Mouse (Mus musculus): ENCODE results near the gene Zmynd8. TPM values are rescaled to one million over a fixed set of nuclear protein-coding genes. Genes with fewer than 3 reads are reported as not detected.
"Not testable (repeated sequence)": the region's sequence is repeated elsewhere in the genome, so short reads cannot be mapped to it uniquely, and the experiment has no call there.

The Zmynd8 gene
- total RNA-seq, 2 experiments from 2014 or later: 61.4 to 61.9 TPM

GRCm38 (mm10) chr2:165811536-165811935 is 87.3 kb downstream of the Zmynd8 start:
- peak in 1 of 2 experiments; percentile 42 for DNase-seq (ENCODE audit: low spot score in 2 of 2)

DNA sequence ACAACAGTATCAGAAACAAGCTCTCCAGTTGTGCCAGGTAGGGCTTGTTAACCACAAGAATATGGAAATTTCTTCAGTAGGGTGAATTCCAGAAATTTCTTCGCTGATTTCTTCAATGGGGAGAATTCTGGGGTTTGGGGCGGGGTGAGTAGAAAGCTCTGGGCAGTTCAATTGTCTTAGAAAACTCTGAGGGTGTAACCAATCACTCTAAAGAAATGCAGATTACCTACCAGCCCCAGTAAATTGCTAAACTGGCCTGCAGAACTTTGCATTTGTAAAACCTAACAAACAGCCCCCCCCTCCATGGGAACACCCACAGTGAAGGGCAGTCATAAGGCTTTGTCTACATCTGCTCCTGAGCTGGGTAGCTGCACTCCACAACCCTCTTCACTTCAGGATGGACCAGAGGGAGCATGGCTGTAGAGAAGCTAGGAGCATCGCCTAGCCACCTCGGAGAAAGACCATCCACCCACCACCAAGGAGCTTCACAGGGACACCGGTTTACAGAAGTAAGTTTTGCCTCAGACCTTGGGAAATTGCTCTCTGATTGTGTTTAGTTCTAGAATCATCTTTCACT is 88.8 kb downstream of the Zmynd8 start:
- DNase-seq (ENCODE audit: low spot score in 2 of 2): no peak

DNA sequence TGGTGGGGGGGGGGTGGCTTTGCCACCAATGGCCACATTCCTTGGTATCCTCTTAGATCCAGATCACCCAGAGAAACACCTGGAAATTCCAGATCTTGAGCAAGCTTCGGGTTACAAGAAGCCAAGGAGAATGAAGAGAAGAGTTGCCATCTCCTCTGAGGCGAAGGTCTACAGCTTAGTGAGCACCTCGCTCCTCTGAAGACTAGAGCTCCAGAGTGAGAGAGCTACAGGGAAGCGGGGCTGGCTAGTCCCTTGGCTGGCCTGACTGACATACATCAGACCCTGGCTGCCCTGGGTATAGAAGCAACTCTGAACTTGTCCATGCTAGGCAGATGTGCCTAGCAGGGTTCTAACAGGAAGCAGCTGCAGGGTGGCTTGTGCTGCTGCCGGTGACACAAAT is 89.7 kb downstream of the Zmynd8 start:
- no peak for DNase-seq (ENCODE audit: low spot score in 2 of 2)

DNA sequence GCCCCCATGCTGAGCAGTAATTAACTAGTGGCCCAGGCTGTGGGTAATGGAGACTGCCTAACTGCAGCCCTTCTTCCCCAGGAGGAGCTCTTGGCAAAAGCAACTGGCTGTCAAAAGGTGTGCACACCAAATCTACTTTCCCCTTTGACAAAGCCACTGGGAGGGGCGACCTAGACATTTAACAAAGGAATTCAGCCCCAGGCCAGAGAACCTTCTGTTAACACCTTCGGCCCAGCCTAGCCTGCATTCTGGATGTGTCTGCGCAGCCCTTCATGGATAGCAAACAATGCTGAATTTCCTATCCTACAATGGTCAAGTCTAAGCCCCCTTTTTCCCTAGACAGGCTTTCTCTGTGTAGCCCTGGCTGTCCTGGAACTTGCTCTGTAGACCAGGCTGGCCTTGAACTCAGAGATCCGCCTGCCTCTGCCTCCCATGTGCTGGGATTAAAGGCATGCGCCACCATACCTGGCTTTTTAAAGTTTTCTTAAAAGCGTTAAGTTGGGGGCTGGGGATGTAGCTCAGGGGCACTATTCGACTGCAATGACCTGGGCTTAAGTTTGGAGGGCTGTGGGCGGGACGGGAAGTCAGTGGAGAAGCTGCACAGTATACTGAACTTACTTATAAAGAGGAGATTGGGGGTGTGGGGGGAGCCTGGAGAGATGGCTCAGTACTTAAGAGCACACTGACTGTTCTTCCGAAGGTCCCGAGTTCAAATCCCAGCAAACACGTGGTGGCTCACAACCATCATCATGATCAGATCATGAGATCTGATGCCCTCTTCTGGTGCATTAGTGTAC is 90.4 kb downstream of the Zmynd8 start:
- no peak for DNase-seq (ENCODE audit: low spot score in 2 of 2)

GRCm38 (mm10) chr2:165800174-165800573 is 98.6 kb downstream of the Zmynd8 start:
- DNase-seq (ENCODE audit: low spot score in 2 of 2): not testable (repeated sequence)

DNA sequence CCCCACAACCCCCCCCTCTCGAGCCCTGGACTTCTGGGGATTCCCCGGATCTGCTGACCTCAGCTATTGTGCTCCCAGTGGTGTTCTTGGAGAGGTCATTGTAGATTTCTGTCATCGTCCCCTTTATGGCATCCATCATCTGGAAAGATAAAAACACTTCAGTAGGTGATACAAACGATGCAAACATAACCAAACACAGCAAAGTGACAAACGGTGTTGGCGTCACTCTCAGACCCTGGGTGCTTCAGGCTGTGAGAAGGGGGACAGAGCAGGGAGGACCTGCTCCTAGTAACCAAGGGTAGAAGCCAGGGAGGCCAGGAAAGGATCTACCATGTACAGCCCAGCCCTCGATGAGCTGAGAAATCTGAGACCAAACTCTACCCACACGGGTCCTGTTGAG is 100.9 kb downstream of the Zmynd8 start:
- no peak for DNase-seq (ENCODE audit: low spot score in 2 of 2)

DNA sequence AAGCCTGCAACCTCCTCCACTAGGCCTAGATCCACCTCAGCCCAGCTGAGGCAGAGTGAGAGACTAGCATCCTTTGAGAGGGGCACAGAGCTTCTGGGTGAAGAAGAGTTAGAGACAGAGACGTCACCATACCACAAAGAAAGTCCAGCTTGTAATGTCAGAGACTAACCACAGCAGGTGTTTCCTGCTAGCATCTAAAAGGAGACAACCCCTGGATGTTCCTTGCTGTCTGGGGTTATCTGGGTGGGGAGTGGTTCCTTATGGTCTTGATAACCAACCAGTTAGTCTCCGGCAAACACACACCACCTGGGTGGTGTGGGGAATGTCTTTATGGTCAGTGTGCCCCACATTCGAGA is 105.6 kb downstream of the Zmynd8 start:
- no peak for DNase-seq (ENCODE audit: low spot score in 2 of 2)

- DNase-seq (ENCODE audit: low spot score in 2 of 2): no peak
Measured at GRCm38 (mm10) chr2:165792431-165793282, 106.2 kb downstream of the Zmynd8 start.

DNA sequence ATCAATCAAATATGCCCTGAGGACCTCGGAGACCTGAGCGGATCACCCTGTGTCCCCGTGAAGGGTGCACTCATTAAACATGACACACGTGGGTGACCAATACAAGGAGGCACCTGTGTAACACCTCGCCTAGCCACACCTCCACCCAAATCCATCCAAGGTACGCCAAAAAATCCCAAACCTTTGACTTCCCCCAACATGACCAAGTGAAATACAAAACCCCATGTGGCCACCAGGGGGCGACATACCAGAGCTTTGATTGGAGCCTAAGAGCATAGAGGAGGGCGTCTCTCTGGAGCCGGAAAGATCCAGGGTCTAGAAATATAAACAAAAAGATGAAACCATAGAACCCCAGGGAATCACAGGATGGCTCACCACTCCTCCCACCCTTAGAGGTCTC is 107.2 kb downstream of the Zmynd8 start:
- peak in 1 of 2 experiments; percentile 35 for DNase-seq (ENCODE audit: low spot score in 2 of 2)

DNA sequence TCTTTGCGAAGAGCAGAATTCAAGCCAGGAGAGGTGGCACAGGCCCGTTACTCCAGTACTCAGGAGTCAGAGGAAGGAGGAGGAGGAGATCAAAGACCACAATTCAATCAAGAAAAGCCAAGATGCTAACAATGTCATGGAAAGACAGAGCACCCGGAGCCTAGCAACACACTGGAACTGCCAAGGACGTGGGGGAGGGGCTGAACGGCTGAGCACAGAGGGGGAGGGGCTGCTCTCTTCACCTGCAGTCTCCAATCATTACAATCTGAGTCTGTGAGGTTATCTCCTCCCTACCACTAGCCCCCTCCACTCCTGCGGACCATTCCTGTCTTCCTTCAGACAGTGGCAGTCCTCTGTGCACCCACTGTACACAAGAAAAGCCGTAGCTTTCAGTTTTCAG is 107.8 kb downstream of the Zmynd8 start:
- DNase-seq (ENCODE audit: low spot score in 2 of 2): no peak

DNA sequence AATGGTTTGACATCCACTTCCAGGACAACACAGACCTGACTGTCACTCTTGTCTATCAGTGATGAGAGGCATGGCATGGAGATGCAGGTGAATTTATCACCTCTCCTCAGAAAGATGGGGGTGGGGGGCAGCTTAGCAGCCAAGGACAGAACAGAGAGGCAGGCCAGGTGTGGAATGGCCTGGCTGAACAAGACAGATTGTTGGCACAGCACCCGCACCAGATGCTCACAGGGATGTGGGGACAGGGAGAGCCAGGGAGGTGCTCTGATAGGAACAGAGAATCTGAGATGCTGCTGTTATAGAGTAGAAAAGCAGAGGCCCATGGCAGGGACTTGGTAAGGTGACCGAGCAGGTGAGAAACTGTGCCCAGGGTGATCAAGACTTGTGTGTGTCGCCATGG is 109.1 kb downstream of the Zmynd8 start:
- DNase-seq (ENCODE audit: low spot score in 2 of 2): no peak

- DNase-seq (ENCODE audit: low spot score in 2 of 2): no peak
Measured at GRCm38 (mm10) chr2:165788796-165789195, 110.0 kb downstream of the Zmynd8 start.

- peak; percentile 32 to 67 for DNase-seq (ENCODE audit: low spot score in 2 of 2)
Measured at GRCm38 (mm10) chr2:165788005-165788404, 110.8 kb downstream of the Zmynd8 start.

GRCm38 (mm10) chr2:165786467-165786866 is 112.3 kb downstream of the Zmynd8 start:
- no peak for DNase-seq (ENCODE audit: low spot score in 2 of 2)

- no peak for DNase-seq (ENCODE audit: low spot score in 2 of 2)
Measured at GRCm38 (mm10) chr2:165785312-165786036, 113.3 kb downstream of the Zmynd8 start.

DNA sequence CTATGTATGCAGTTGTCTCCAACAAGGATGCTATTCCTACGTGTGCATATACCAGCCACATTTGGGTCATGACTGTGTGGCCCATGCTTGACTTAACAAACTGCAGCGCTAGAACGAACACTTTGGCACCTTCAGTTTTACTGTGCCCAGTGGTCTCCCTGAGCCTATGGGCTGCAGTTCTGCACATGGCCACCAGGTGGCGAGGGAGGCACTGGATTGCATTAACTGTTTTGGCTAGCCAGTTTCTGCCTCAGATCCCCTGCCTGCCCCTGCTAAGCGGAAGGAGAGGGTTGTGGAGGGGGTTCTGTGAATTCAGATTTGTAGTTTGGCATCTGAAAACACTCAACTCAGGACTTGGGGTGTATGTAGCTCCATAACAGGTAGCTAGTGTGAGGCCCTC is 116.5 kb downstream of the Zmynd8 start:
- DNase-seq (ENCODE audit: low spot score in 2 of 2): peak; percentile 62 to 65

DNA sequence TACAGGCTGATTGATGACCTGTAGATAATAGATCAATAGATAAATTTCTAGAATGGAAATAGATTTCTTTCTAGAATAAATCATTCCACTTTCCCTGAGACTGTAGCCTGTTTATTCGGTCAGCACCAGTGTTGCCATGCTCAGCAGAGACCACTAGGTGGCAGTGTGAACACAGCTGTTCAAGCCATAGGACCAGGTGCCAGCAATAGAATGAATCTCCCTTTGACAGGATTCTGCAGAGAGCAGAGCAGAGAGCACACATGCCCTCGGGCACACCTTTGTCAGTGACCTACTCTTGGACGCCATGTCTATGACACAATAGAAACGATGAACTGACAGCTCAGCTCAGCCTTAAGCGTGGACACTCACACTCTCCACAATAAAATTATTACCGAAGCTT is 119.9 kb downstream of the Zmynd8 start:
- DNase-seq (ENCODE audit: low spot score in 2 of 2): peak in 1 of 2 experiments; percentile 46

GRCm38 (mm10) chr2:165769375-165769948 is 129.4 kb downstream of the Zmynd8 start:
- DNase-seq (ENCODE audit: low spot score in 2 of 2): no peak

GRCm38 (mm10) chr2:165768805-165769358 is 129.9 kb downstream of the Zmynd8 start:
- no peak for DNase-seq (ENCODE audit: low spot score in 2 of 2)

DNA sequence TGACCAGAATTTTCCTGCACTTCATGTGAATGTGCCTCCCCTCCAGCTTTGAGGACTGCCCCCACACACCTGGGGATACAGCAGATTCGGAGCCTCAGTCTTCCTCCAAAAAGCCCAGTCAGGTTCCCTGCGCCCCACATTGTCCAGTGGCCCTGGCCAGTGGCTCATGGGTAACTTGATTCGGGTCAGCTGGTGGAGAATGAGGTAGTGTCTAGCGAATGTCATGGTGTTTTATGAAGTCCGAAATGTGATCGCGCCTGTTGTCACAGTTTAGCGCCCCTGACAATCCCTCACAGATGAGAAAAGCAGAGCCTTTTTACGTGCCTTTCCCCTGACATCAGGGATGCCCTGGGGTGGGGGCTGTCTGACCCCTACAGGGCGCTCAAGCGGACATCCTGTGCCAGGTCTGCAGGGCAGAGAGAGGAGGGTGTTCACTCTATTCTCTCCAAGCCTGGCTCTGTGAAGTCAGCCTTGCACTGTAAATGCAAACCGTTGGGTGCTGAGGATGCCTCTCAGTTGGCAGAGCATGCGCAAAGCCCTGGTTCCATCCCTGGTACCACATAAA is 139.3 kb downstream of the Zmynd8 start:
- no peak for DNase-seq (ENCODE audit: low spot score in 2 of 2)
